Mouse (Mus musculus) myocyte (in vitro differentiated cells): ENCODE data around the gene Irf9. TPM values are rescaled to one million over a fixed set of nuclear protein-coding genes. Genes with fewer than 3 reads are reported as not detected.

ENCODE experiments used
- H3K27me3 ChIP-seq: one replicate; pipeline ENCODE4 v1.6.1; 2011; ENCODE audit not compliant: control insufficient read depth, insufficient read depth, insufficient read length
- H3K36me3 ChIP-seq: one replicate; pipeline ENCODE4 v1.6.1; 2011; ENCODE audit not compliant: control insufficient read depth, insufficient read depth
- H3K4me2 ChIP-seq: one replicate; pipeline ENCODE4 v1.6.1; 2011; ENCODE audit warnings: low read depth, control low read depth
- H3K4me3 ChIP-seq: one replicate; pipeline ENCODE4 v1.5.1; 2011; ENCODE audit warnings: mild to moderate bottlenecking, control low read depth, moderate library complexity
- H3K79me2 ChIP-seq: one replicate; pipeline ENCODE4 v1.6.1; 2011; ENCODE audit not compliant: control insufficient read depth, insufficient read depth
- H3ac ChIP-seq: one replicate; pipeline ENCODE4 v1.6.1; 2011; ENCODE audit not compliant: control insufficient read depth, insufficient read length
- CEBPB ChIP-seq: IDR thresholded peaks from 2 replicates; pipeline ENCODE4 v1.6.1; 2011; ENCODE audit warnings: mild to moderate bottlenecking, moderate library complexity; ENCODE audit not compliant: poor library complexity, insufficient read depth, severe bottlenecking
- E2F4 ChIP-seq: IDR thresholded peaks from one replicate; pipeline ENCODE4 v1.6.1; 2011; ENCODE audit warnings: mild to moderate bottlenecking, control low read depth, moderate library complexity; ENCODE audit not compliant: insufficient read depth
- MAX ChIP-seq: IDR thresholded peaks from one replicate; pipeline ENCODE4 v1.6.1; 2011; ENCODE audit warnings: low read depth, mild to moderate bottlenecking, control low read depth
- MYOD1 ChIP-seq, 3 experiments: IDR thresholded peaks; one replicate each; pipeline ENCODE4 v1.6.1; 2011; ENCODE audit warnings: control low read depth in 2 of 3, low read depth in 2 of 3, mild to moderate bottlenecking in 2 of 3, moderate library complexity in 1 of 3; ENCODE audit not compliant: insufficient read length in 2 of 3, control insufficient read depth in 1 of 3
- MYOG ChIP-seq, 3 experiments: IDR thresholded peaks; one replicate each; pipeline ENCODE4 v1.6.1; 2011; ENCODE audit warnings: control low read depth in 2 of 3, low read depth in 2 of 3, mild to moderate bottlenecking in 2 of 3; ENCODE audit not compliant: insufficient read length in 2 of 3, control insufficient read depth in 1 of 3, insufficient read depth in 1 of 3
- POLR2A ChIP-seq: IDR thresholded peaks from one replicate; pipeline ENCODE4 v1.6.1; 2011; ENCODE audit warnings: low read depth, mild to moderate bottlenecking, control low read depth, moderate library complexity; ENCODE audit not compliant: insufficient read length
- POLR2AphosphoS2 ChIP-seq: IDR thresholded peaks from one replicate; pipeline ENCODE4 v1.6.1; 2011; ENCODE audit warnings: low read depth, control low read depth; ENCODE audit not compliant: insufficient read length
- REST ChIP-seq: IDR thresholded peaks from one replicate; pipeline ENCODE4 v1.6.1; 2011; ENCODE audit warnings: mild to moderate bottlenecking, control low read depth, moderate library complexity; ENCODE audit not compliant: insufficient read depth, insufficient read length
- SRF ChIP-seq: IDR thresholded peaks from one replicate; pipeline ENCODE4 v1.6.1; 2011; ENCODE audit warnings: low read depth; ENCODE audit not compliant: control insufficient read depth, insufficient read length
- TCF12 ChIP-seq: IDR thresholded peaks from one replicate; pipeline ENCODE4 v1.6.1; 2011; ENCODE audit warnings: mild to moderate bottlenecking, control low read depth; ENCODE audit not compliant: poor library complexity, insufficient read depth, severe bottlenecking
- TCF3 ChIP-seq: IDR thresholded peaks from one replicate; pipeline ENCODE4 v1.6.1; 2011; ENCODE audit warnings: low read depth, control low read depth; ENCODE audit not compliant: insufficient read length
- USF1 ChIP-seq: IDR thresholded peaks from one replicate; pipeline ENCODE4 v1.6.1; 2011; ENCODE audit warnings: low read depth, mild to moderate bottlenecking, control low read depth, moderate library complexity
- polyA plus RNA-seq: library from polyadenylated mRNA; unstranded; fragments of >200 nt; fragmentation: generic; extraction: Trizol; gene quantifications from one replicate; pipeline ENCODE4 v1.2.1, GENCODE M21; 2012; ENCODE audit warnings: missing spikeins

The Irf9 gene
- polyA plus RNA-seq, 1 experiment, result 4.0 TPM

- TF ChIP-seq MAX, result no peak
- no peak for TF ChIP-seq USF1
- TF ChIP-seq REST, result no peak
- no peak for TF ChIP-seq MYOD1 (IDR thresholded peaks at IDR 0.05; ENCODE audit: control insufficient read depth in 1 of 3, insufficient read length in 2 of 3, low read depth in 2 of 3)
- no peak for TF ChIP-seq TCF3
- TF ChIP-seq POLR2AphosphoS2, result no peak
- TF ChIP-seq POLR2A, result no peak
- TF ChIP-seq MYOG (IDR thresholded peaks at IDR 0.05; ENCODE audit: control insufficient read depth in 1 of 3, insufficient read depth in 1 of 3, insufficient read length in 2 of 3, low read depth in 2 of 3), result no peak
- TF ChIP-seq TCF12, result no peak
- no peak for TF ChIP-seq CEBPB
- no peak for TF ChIP-seq E2F4
- no peak for TF ChIP-seq SRF
- no peak overlapping the region for H3ac ChIP-seq
- no peak overlapping the region for H3K4me3 ChIP-seq
- no peak overlapping the region for H3K4me2 ChIP-seq
- no peaks in the 10 kb centered on the region for H3K36me3 ChIP-seq
- H3K27me3 ChIP-seq, result no peaks in the 10 kb centered on the region
- H3K79me2 ChIP-seq, result no peaks in the 10 kb centered on the region
Observed at GRCm38 (mm10) chr14:55618486-55619195, 15.3 kb downstream of the Irf9 start.

GRCm38 (mm10) chr14:55628077-55628827 lies 24.9 kb downstream of the Irf9 start:
- Histone ChIP-seq H3ac (no peak overlapping the region), H3K4me3 (no peak overlapping the region), H3K36me3 (peaks cover 16% of the 10 kb centered on the region), H3K79me2 (no peaks in the 10 kb centered on the region), H3K4me2 (no peak overlapping the region), H3K27me3 (no peaks in the 10 kb centered on the region)
- TF ChIP-seq REST, result no peak
- TF ChIP-seq MAX, result no peak
- no peak for TF ChIP-seq POLR2AphosphoS2
- no peak for TF ChIP-seq E2F4
- no peak for TF ChIP-seq TCF3
- no peak for TF ChIP-seq MYOG (IDR thresholded peaks at IDR 0.05; ENCODE audit: control insufficient read depth in 1 of 3, insufficient read depth in 1 of 3, insufficient read length in 2 of 3, low read depth in 2 of 3)

GRCm38 (mm10) chr14:55629312-55629711 lies 25.9 kb downstream of the Irf9 start:
- Histone ChIP-seq H3ac (no peak overlapping the region), H3K4me3 (no peak overlapping the region), H3K79me2 (no peaks in the 10 kb centered on the region), H3K27me3 (no peaks in the 10 kb centered on the region), H3K4me2 (no peak overlapping the region), H3K36me3 (peaks cover 24% of the 10 kb centered on the region)
- TF ChIP-seq POLR2AphosphoS2 (no peak), MAX (no peak), POLR2A (no peak), REST (no peak), MYOD1 (IDR thresholded peaks at IDR 0.05; ENCODE audit: control insufficient read depth in 1 of 3, insufficient read length in 2 of 3, low read depth in 2 of 3) (no peak)

- H3K4me3 ChIP-seq, result peak overlapping the region; percentile 77
- peak overlapping the region; percentile 90 for H3K4me2 ChIP-seq
- peak overlapping the region; percentile 30 for H3ac ChIP-seq
- peaks cover 3% of the 10 kb centered on the region for H3K79me2 ChIP-seq
- no peaks in the 10 kb centered on the region for H3K27me3 ChIP-seq
- TF ChIP-seq MYOG (IDR thresholded peaks at IDR 0.05; ENCODE audit: control insufficient read depth in 1 of 3, insufficient read depth in 1 of 3, insufficient read length in 2 of 3, low read depth in 2 of 3) (no peak), MYOD1 (IDR thresholded peaks at IDR 0.05; ENCODE audit: control insufficient read depth in 1 of 3, insufficient read length in 2 of 3, low read depth in 2 of 3) (peak; percentile 64 to 87 (median 86)), REST (no peak), TCF3 (no peak)
- peaks cover 18% of the 10 kb centered on the region for H3K36me3 ChIP-seq
Observed at GRCm38 (mm10) chr14:55634874-55635522, 31.6 kb downstream of the Irf9 start.

GRCm38 (mm10) chr14:55635523-55636007 lies 32.2 kb downstream of the Irf9 start, which contains the start of gene Ipo4:
TSS of gene Ipo4 (minus strand) at chr14:55635957.
- Histone ChIP-seq H3K4me2 (peak within 1 kb of the TSS; percentile 90), H3K27me3 (no peaks in the 10 kb centered on the region), H3K79me2 (peaks cover 9% of the 10 kb centered on the region), H3ac (peak within 1 kb of the TSS; percentile 30), H3K4me3 (peak within 1 kb of the TSS; percentile 77), H3K36me3 (peaks cover 16% of the 10 kb centered on the region)
- TF ChIP-seq CEBPB (no peak), POLR2AphosphoS2 (peak; percentile 96), MAX (peak; percentile 40), SRF (no peak), MYOG (IDR thresholded peaks at IDR 0.05; ENCODE audit: control insufficient read depth in 1 of 3, insufficient read depth in 1 of 3, insufficient read length in 2 of 3, low read depth in 2 of 3) (peak; percentile 12 to 82 (median 75)), MYOD1 (IDR thresholded peaks at IDR 0.05; ENCODE audit: control insufficient read depth in 1 of 3, insufficient read length in 2 of 3, low read depth in 2 of 3) (peak in 2 of 3 experiments; percentile 35 to 80), POLR2A (peak; percentile 78), USF1 (peak; percentile 62)
